Mouse (Mus musculus) left cerebral cortex, adult 6 months (tissue): Measurements from ENCODE around the gene G6pc3. TPM values are rescaled to one million over a fixed set of nuclear protein-coding genes. Genes with fewer than 3 reads are reported as not detected.

Source experiments
- long read RNA-seq, 2 experiments: library from polyadenylated mRNA; unstranded; transcript quantifications; one replicate each; pipeline ENCODE4 v2.0.0; 2019 to 2020
- polyA plus RNA-seq: library from polyadenylated mRNA; unstranded; fragments of <200 nt; fragmentation: Nextera tagmentation; gene quantifications from 2 replicates; pipeline ENCODE4 v1.2.3, GENCODE M21; 2021

Gene G6pc3
- polyA plus RNA-seq: 24.1 and 27.0 TPM in 2 replicates
- long read RNA-seq, experiment 1, transcript G6pc3-202 (6 exons, 1,573 nt): major isoform, 24 of 38 reads
- long read RNA-seq, experiment 1, transcript G6pc3-201 (7 exons, 1,404 nt): minor isoform, 7 of 38 reads
- long read RNA-seq, experiment 1, partial matches to known transcripts: 0 of 38 reads
- long read RNA-seq, experiment 1, other reads (novel, unspliced or antisense): 7 of 38 reads
- long read RNA-seq, experiment 2, transcript G6pc3-201 (7 exons, 1,404 nt): minor isoform, 7 of 21 reads
- long read RNA-seq, experiment 2, transcript G6pc3-202 (6 exons, 1,573 nt): major isoform, 8 of 21 reads
- long read RNA-seq, experiment 2, partial matches to known transcripts: 3 of 21 reads
- long read RNA-seq, experiment 2, other reads (novel, unspliced or antisense): 2 of 21 reads

GRCm38 (mm10) chr11:102189461-102190436 lies at the start of gene G6pc3:
Gene G6pc3 (plus strand): TSS chr11:102189620.

DNA sequence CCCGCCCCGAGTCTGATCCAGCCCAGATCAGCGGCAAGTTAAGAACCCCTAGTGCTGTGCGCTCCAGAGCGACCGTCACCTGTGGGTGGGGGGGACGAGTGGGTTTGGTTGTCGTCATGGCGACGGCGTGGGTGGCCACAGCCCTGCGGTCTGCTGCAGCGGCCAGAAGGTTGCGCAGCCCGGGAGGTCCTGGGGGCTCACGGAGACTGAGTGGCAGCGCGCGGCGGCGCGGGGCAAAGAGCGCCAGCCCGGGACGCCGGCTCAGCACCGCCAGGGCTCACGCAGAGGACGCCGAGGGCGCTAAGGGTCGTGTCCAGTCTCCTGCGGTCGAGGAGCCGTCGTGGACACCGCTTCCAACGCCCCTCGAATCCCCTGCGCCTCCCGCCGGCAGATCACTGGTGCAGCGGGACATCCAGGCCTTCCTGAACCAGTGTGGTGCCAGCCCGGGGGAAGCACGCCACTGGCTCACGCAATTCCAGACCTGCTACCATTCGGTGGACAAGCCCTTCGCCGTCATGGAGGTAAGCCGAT lies 43.9 kb upstream of the G6pc3 start, which contains the start of gene Nags:
Gene Nags (plus strand): TSS at position 43 of the 531 bp plus-strand sequence.

GRCm38 (mm10) chr11:102156039-102156785 lies 33.2 kb upstream of the G6pc3 start, which contains the start of gene Tmem101:
Gene Tmem101 (minus strand): TSS chr11:102156404.

DNA sequence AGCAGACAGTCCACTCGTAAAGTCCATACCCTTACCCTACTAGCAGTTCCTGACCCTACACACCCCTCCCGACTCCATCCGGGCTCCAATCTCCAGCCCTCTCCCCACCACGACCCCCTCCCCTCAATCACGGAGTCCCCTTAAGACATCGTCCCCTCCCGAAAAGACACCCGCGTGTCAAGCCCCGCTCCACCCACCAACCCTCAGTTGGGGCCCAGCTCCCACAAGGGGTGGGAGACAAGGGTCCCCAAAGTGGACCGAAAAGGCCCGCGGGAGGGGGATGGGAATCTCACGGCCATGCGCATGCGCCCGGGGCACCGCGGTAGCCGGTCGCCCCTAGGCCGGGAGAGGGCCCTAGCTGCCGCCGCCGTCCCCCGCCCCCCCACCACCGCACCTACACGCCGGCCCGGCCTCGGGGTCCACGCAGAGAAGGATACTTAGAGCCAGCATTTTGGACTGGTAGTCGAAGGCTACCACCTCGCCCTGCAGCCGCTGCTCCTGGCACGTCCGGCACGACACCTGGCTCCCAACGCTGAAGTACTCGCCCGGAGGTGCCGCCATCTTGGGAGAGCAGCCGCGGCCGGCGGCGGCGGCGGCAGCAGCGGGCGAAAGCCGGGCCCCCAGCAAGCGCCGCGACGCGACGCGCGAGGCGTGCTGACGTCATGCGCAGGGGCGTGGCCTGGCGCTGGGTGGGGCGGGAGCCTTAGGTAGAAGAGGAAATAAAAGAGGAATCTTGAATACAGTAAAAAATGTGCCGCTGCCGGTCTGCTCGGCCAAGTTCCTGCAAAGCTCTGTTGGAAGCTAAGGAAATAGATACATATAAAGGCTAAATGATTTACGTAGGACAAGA lies 4.5 kb upstream of the G6pc3 start, which contains the start of gene Lsm12:
Gene Lsm12 (minus strand): TSS at position 651 of the 850 bp plus-strand sequence.

GRCm38 (mm10) chr11:102230006-102230741 lies 40.8 kb downstream of the G6pc3 start, which contains the start of gene Hdac5:
Gene Hdac5 (minus strand): TSS chr11:102230166.

Other genes starting within 250 kb of the G6pc3 start
- gene Sost, start 222.6 kb upstream of the G6pc3 start, polyA plus RNA-seq: not detected in 2 replicates
- not detected in 2 replicates for gene Cfap97d1, start 205.3 kb upstream of the G6pc3 start, polyA plus RNA-seq
- gene Dusp3, start 202.6 kb upstream of the G6pc3 start, polyA plus RNA-seq: 261 and 289 TPM in 2 replicates
- 24.1 and 29.1 TPM in 2 replicates for gene Mpp3, start 161.2 kb upstream of the G6pc3 start, polyA plus RNA-seq
- 0.13 TPM in 1 of 2 replicates, not detected in the other for gene Cd300lg, start 148.1 kb upstream of the G6pc3 start, polyA plus RNA-seq
- 31.0 and 37.4 TPM in 2 replicates for gene Mpp2, start 101.1 kb upstream of the G6pc3 start, polyA plus RNA-seq
- gene Ppy, start 88.3 kb upstream of the G6pc3 start, polyA plus RNA-seq: not detected in 2 replicates
- gene Pyy, start 81.8 kb upstream of the G6pc3 start, polyA plus RNA-seq: not detected in 2 replicates
- gene Nags, start 44.1 kb upstream of the G6pc3 start, polyA plus RNA-seq: 0.06 TPM in 1 of 2 replicates, not detected in the other
- gene Tmem101, start 33.2 kb upstream of the G6pc3 start, polyA plus RNA-seq: 35.3 and 47.1 TPM in 2 replicates
- gene Lsm12, start 4.3 kb upstream of the G6pc3 start, polyA plus RNA-seq: 91.0 and 105 TPM in 2 replicates
- gene Hdac5, start 40.5 kb downstream of the G6pc3 start, polyA plus RNA-seq: 47.8 and 66.9 TPM in 2 replicates
- gene BC030867, start 59.3 kb downstream of the G6pc3 start, polyA plus RNA-seq: 1.4 and 1.6 TPM in 2 replicates
- gene Asb16, start 79.1 kb downstream of the G6pc3 start, polyA plus RNA-seq: 0.82 and 1.2 TPM in 2 replicates
- gene Tmub2, start 95.3 kb downstream of the G6pc3 start, polyA plus RNA-seq: 81.4 and 90.6 TPM in 2 replicates
- 11.1 and 20.7 TPM in 2 replicates for gene Atxn7l3, start 107.0 kb downstream of the G6pc3 start, polyA plus RNA-seq
- 42.1 and 43.3 TPM in 2 replicates for gene Ubtf, start 130.1 kb downstream of the G6pc3 start, polyA plus RNA-seq
- gene Slc4a1, start 176.6 kb downstream of the G6pc3 start, polyA plus RNA-seq: not detected in 2 replicates
- gene Rundc3a, start 203.8 kb downstream of the G6pc3 start, polyA plus RNA-seq: 53.3 and 211 TPM in 2 replicates
- 94.9 and 175 TPM in 2 replicates for gene Slc25a39, start 218.3 kb downstream of the G6pc3 start, polyA plus RNA-seq
- gene Grn, start 240.7 kb downstream of the G6pc3 start, polyA plus RNA-seq: 38.6 and 40.3 TPM in 2 replicates